Mouse (Mus musculus): ENCODE measurements around the gene Cfap58. TPM values are rescaled to one million over a fixed set of nuclear protein-coding genes. Genes with fewer than 3 reads are reported as not detected.

Cfap58 gene
- total RNA-seq, 2 experiments from 2014 or later, result not detected

- DNase-seq, result no peak
Measured at GRCm38 (mm10) chr19:47918016-47918415, 19.5 kb upstream of the Cfap58 start.

DNA sequence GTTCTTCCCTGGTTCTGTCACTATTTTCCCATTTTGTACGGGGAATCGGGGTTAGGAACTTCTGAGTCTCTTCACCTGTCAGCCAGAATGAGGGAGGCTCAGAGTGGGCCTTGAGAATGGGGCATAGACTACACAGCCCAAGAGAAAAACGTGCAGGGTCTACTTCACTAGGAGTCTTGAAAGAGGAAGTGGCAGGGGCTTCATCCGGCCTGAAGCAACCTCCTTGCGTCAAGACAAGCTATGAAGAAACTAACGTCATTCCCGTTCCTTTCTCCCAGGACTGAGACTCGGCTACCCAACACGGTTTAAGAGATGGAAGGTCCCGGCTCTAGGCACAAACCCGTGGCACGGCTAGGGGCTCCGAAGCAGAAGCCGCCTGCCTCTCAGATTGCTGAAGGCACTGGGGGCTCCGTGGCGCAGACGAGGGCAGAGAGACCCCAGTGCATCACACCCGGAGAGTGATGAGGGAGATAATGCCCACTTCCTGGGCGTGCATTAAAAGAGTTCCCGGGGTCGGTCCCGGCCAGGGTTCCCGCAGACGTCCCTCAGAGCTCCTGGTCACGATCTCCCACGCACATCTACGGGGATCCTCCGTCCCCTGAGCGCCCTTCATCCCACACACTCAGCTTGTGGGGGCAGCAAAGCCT, 18.9 kb upstream of the Cfap58 start:
- DNase-seq, result no peak

DNA sequence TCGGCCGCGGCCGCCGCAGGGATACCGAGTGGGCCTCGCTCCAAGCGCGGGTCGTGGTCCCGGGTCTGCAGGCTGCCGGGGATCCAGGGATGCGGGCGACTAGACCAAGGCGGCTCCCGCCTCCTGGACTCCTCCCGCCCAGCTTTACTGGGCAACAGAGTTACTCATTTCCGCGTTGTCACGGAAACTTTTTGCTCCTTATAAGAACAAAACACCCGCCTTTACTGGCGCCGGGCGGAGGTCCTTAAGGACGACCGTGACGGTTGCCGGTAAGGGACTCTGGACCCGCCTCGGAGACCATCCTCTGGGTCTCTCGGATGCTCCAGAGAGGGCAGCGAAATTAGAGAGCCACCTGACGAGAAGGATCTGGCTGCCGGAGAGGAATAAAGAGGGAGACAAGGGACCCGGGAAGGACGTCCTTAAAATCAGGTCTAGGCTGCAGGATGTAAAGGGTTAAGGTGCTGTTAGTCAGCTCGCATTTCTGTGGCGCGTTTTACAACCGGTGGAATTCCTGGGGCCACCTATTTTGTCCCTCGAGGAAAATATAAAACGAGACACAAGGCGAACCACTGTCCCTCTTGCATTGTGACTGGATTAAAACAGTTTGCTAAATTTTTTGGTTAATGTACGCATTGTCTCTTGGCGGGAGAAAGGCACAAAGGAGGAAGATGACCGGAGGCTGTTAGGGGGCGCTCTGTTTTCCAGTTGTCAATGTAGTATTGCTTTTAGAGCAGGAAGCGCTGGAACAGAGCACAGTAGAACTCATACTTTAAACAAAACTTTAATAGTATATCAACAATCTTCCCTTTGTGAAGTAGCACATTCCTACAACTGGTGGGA, 18.1 kb upstream of the Cfap58 start, which contains the start of the genes Cfap43 and Itprip:
Cfap43 (minus strand) TSS at position 162 of the 840 bp plus-strand sequence.
Itprip (minus strand) TSS at position 174 of the 840 bp plus-strand sequence.
- DNase-seq, result peak; percentile 73

DNA sequence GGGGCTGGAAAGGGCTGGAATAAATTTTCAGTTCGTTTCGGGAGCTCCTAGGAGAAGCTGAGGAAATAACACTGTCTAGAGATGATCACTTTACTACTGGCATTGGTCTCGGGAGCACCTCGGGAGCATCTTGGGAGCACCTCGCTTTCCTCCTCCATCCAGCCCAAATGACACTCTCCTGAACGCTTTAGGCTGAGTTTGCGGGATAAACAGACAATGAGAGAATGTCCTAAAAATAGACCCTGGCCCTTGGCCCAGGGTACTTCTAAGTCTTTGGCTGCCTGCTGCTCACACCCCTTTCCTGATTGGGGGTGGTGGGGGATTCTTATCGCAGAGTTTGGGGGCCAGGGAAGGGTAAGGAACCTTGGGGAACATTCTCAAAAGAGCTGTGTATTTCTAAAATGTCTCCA, 17.5 kb upstream of the Cfap58 start:
- no peak for DNase-seq

GRCm38 (mm10) chr19:47925819-47926218, 11.7 kb upstream of the Cfap58 start:
- no peak for DNase-seq

DNA sequence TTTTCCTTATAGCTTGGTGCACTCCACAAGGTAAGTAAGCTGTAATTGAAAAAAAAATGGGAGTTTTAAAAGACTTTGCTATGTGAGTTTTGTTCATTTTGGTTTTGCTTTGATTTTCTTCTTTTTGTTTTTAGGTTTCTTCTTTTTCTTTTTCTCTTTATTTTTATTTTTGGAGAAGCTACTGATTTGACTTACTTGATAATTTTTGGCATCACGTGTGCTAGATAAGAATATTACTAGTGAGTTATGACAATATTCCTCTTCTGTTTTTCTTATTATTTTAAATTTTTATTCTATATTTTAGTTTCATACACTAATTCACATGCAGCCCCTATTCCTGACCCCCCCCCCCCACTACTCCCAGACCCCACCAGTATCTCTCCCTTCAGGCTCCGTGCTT, 10.4 kb upstream of the Cfap58 start:
- no peak for DNase-seq

- DNase-seq, result no peak
Measured at GRCm38 (mm10) chr19:47929043-47929442, 8.4 kb upstream of the Cfap58 start.

- no peak for DNase-seq
Measured at GRCm38 (mm10) chr19:47931982-47932638, 5.4 kb upstream of the Cfap58 start.

DNA sequence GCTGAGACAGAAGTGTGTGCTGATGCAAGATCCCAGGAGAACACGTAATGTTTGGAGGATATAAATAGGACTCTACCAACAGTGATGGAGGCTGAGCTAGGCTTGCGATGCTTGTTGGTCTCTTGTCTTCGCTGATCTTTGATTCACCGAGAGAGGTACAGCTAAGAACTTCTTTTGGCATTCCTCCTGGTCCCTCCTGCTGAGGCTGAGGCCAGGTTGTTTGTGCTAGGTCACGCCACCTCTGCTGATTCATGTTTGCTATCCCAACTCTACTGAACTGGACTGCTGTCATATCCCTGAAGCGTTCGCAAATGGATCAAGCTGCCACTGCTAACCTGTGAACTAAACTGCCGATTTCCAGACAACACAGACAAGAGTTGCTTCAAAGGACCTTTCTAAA, 3.3 kb upstream of the Cfap58 start:
- no peak for DNase-seq

DNA sequence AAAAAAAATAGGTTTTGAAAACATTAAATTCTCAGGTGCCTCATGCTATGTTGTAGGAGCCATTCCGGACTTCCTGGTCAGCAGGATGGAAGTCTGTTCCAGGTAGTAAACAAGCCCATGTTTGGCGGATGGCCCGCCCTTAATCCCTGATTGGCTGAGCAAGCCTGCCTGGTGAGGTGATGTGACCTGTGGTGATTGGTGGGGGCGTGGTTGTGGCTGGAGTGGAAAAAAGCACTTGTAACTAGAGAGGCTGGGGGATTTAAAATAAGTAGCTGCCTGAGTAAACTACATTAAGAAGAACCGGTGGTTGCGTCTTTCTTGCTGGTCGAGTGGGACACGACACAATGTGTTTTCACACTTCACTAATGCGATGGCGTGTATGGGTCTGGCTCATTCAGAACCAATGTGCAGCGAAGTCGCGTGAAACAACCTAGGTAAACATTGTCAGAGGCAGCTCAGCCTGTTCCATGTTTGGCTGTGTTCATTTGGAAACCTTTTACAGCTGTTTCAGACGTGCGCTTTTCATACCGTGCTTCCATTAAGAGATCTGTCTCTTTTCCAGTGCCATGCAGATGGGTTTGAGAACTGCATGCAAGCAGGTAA, 2.7 kb upstream of the Cfap58 start:
- no peak for DNase-seq

- no peak for DNase-seq
Measured at GRCm38 (mm10) chr19:47935530-47935929, 1.9 kb upstream of the Cfap58 start.

DNA sequence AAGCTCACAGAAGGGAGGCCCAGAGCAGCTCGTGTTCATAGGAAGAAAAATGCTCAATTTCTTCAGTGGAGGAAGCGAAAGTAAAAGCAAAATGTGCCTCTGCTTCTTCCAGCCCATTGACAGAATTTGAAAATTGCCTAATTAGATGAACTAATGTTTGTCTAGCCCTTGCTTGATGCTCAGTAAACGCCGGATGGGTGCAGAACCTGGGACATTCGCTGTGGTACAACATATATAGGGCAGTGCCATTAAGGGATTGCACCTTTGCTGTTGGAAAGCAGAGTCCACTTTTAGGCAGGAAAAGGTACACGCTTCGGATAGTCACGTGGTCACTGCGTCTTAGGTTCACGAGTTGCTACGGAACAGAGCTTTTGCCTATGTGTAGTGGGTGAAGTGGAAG, 985 bp upstream of the Cfap58 start:
- DNase-seq, result no peak

DNA sequence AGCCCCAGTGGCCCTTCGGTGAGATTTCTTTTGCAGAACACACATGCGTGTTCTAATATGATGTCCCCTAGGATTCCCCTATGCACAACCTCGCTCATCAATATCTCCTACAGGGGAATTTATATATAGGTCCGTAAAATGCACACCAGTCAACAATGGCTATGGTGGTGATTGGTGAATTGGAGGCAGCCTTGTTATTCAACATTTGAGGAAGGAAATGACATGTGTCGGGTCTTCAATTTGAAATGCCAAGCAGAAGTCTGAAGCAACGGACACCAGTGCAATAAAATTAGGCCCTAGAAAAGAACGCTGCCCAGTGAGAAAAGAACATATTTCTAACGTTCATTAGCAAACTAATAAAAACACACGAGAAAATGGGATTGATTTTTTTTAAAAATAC, 537 bp upstream of the Cfap58 start:
- DNase-seq, result no peak

GRCm38 (mm10) chr19:47939361-47939760, 1.9 kb downstream of the Cfap58 start:
- no peak for DNase-seq

- no peak for DNase-seq
Measured at GRCm38 (mm10) chr19:47946821-47947465, 9.5 kb downstream of the Cfap58 start.

- DNase-seq, result no peak
Measured at GRCm38 (mm10) chr19:47950946-47951345, 13.5 kb downstream of the Cfap58 start.

DNA sequence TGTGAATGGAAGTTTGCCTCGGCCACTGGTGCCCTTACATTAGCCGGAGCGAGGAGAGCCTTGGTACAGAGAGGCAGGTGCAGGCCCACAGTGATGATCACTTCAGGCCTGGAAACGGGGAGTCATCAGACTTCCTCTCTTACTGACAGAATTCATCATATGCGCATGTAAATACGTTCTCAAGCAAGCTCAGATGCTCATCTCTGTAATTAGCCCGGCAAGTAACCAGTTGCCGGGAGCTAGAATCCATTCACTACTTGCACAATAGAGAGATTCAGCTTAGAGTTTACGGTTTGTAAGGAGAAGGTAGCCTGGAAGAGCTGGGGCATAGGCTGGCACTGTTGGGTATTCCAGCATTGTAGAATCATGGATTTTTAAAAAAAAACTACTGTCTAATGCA, 15.7 kb downstream of the Cfap58 start:
- no peak for DNase-seq

DNA sequence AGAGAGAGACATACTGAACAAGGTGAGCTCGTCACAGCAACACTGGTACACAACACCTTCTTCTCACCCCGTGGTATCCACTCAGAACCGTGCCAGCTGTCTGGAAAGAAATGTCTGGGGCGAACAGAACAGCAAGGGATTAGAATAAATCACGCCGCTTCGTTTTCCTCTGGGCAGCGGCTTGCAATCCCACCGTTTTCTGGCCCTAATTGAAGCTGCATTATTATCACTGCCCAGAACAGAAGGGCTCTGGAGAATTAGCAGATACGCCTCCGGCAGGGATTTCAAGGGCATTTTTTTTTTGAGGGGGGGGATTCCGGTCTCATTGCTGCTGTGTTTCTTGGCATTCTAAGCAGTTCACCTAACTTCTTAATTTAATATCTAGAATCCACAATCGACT, 20.7 kb downstream of the Cfap58 start:
- DNase-seq, result no peak

- no peak for DNase-seq
Measured at GRCm38 (mm10) chr19:47968993-47969659, 31.7 kb downstream of the Cfap58 start.

DNA sequence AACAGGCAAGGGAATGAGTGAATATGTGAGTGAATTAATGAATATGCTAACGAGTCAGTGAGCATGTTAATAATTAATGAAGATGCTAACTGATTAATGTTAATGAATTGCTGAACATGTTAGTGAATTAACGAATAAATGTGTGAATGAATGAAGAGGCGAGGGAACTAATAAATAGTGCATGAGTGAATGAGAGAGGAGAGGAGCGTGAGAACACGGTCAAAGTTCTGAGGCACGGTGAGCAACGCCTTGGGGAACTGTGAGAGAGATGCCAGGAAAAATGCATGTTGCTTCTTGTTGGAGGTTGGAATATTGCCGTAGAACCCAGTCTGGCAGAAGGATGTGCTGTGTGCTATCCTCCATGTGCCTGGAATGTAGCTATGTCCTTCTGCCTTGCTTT, 33.6 kb downstream of the Cfap58 start:
- no peak for DNase-seq

- DNase-seq, result no peak
Measured at GRCm38 (mm10) chr19:47978109-47978701, 40.7 kb downstream of the Cfap58 start.
